Mouse (Mus musculus) hindbrain, embryonic 14.5 days (tissue): Measurements from ENCODE around the gene Atf6. TPM values are rescaled to one million over a fixed set of nuclear protein-coding genes. Genes with fewer than 3 reads are reported as not detected.

Experiments used
- ATAC-seq: fragments of 200-750 bp; cut with Nextera tagmentation; 2 replicates; pipeline ENCODE4 v1.8.0; 2017; ENCODE audit warnings: moderate number of reproducible peaks, mild to moderate bottlenecking, moderate TSS enrichment, moderate library complexity; ENCODE audit not compliant: low FRiP score
- DNase-seq: peaks from one replicate; pipeline ENCODE4 v3.0.0-alpha.2; 2015; ENCODE audit warnings: low spot score
- H3K27ac ChIP-seq: fragments of 300-500 bp; sonication (generic); 2 replicates; pipeline ENCODE4 v1.5.1; 2014; ENCODE audit warnings: mild to moderate bottlenecking, moderate library complexity
- H3K27me3 ChIP-seq: fragments of 300-500 bp; sonication (generic); 2 replicates; pipeline ENCODE4 v1.6.1; 2014; ENCODE audit warnings: mild to moderate bottlenecking, low read length, mixed read lengths; ENCODE audit not compliant: control insufficient read depth, insufficient read depth
- H3K36me3 ChIP-seq: fragments of 300-500 bp; sonication (generic); replicated peaks from 2 replicates; pipeline ENCODE4 v1.6.1; 2014; ENCODE audit not compliant: control insufficient read depth, insufficient read depth
- H3K4me1 ChIP-seq: fragments of 300-500 bp; sonication (generic); replicated peaks from 2 replicates; pipeline ENCODE4 v1.6.1; 2014; ENCODE audit warnings: antibody characterized with exemption, low read length, mixed read lengths; ENCODE audit not compliant: control insufficient read depth, insufficient read depth
- H3K4me2 ChIP-seq: fragments of 300-500 bp; sonication (generic); replicated peaks from 2 replicates; pipeline ENCODE4 v1.6.1; 2014; ENCODE audit warnings: mild to moderate bottlenecking, moderate library complexity
- H3K4me3 ChIP-seq: fragments of 300-500 bp; sonication (generic); replicated peaks from 2 replicates; pipeline ENCODE4 v1.5.1; 2014; ENCODE audit warnings: mild to moderate bottlenecking, low read length
- H3K9ac ChIP-seq: fragments of 300-500 bp; sonication (generic); 2 replicates; pipeline ENCODE4 v1.6.1; 2014
- H3K9me3 ChIP-seq: fragments of 300-500 bp; sonication (generic); 2 replicates; pipeline ENCODE4 v1.6.1; 2016; ENCODE audit warnings: low read length; ENCODE audit not compliant: control insufficient read depth
- WGBS: fragments of 180-500 bp; shearing (Covaris S2); extraction: QIAGEN DNeasy Blood & Tissue Kit; methylation state at CpG from one replicate; pipeline ENCODE4 v1.1.7; 2014; 5-methylcytosine and 5-hydroxymethylcytosine counted together
- polyA plus RNA-seq: library from polyadenylated mRNA; unstranded; fragments of >200 nt; fragmentation: Nextera tagmentation; extraction: Ambion mirVana; gene quantifications from 2 replicates; pipeline ENCODE4 v1.2.1, GENCODE M21; 2014

Gene Atf6
- polyA plus RNA-seq, 1 experiment from 2014 or later: 9.9 TPM

DNA sequence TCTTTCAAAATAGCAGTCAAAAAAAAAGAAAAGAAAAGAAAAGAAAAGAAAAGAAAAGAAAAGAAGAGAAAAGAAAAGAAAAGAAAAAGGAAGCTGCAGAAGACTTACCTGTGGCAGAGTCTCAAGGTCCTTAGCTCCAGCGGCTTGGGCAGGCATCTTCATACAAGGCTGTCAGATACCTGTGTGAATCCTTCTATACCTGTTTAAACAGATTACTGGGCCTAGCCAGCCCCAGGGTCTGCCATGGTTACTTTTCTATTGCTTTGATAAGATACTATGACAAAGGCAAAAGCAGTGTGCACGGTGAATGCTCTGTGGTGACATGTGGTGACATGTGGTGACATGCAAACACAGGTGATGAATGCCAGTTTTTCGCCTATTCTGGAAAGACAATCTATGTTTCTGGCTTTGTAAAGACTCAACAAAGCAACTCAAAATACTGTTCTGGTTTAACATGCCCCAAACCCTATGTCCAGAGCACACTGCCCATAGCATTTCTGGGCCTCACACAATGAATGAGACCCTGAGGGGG lies 167.0 kb downstream of the Atf6 start:
- Histone ChIP-seq H3K9me3 (no peaks in the 10 kb centered on the region), H3K4me3 (no peak overlapping the region), H3K9ac (no peak overlapping the region), H3K27me3 (no peaks in the 10 kb centered on the region), H3K27ac (no peak overlapping the region), H3K4me2 (no peak overlapping the region), H3K4me1 (no peaks in the 10 kb centered on the region), H3K36me3 (no peaks in the 10 kb centered on the region)
- DNase-seq (no peak), ATAC-seq (no peak)
- 86% methylated on average over 3 of the region's 3 CpGs for WGBS

- Histone ChIP-seq H3K4me3 (no peak overlapping the region), H3K9ac (no peak overlapping the region), H3K36me3 (no peaks in the 10 kb centered on the region), H3K4me2 (no peak overlapping the region), H3K4me1 (no peaks in the 10 kb centered on the region), H3K27me3 (no peaks in the 10 kb centered on the region), H3K27ac (no peak overlapping the region), H3K9me3 (no peaks in the 10 kb centered on the region)
- WGBS: 89% methylated on average over 9 of the region's 9 CpGs
- DNase-seq: no peak
- ATAC-seq: no peak
These were observed 168.0 kb downstream of the Atf6 start for GRCm38 (mm10) chr1:170699553-170699952.

- 86% methylated on average over 3 of the region's 3 CpGs for WGBS
- no peak overlapping the region for H3K4me3 ChIP-seq
- H3K27me3 ChIP-seq: no peaks in the 10 kb centered on the region
- no peak overlapping the region for H3K4me2 ChIP-seq
- ATAC-seq (no peak), DNase-seq (no peak)
- H3K27ac ChIP-seq: no peak overlapping the region
- no peaks in the 10 kb centered on the region for H3K9me3 ChIP-seq
- no peak overlapping the region for H3K9ac ChIP-seq
- H3K4me1 ChIP-seq: no peaks in the 10 kb centered on the region
- no peaks in the 10 kb centered on the region for H3K36me3 ChIP-seq
These were observed 168.8 kb downstream of the Atf6 start for GRCm38 (mm10) chr1:170698771-170699170.

DNA sequence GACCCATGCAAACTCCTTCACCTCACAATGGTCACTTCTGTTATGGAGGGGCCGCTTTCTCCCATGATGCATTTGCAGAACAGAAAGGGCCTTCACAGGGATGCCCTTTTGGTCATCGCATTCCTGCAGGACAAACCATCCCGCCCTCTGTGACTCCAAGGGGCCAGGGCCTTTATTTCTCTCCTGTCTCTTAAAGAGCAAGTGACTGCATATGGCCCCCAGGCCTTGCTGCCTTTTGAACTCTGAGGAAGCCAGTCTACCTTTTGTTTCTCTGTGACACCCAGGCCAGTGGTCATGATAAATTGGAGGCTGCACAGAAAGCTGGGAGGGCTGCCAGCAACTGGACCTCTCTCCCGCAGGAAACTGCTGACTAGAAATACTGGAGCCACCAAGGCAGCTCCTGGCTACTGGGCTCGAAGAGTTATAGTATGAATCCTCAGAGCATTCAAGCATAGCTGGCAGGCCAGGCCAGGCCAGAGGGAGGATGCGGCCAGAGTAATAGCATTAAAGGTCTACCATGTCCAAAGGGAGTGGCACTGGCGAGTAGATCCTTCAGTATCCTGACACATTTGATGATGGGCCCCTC lies 169.7 kb downstream of the Atf6 start:
- DNase-seq (no peak), ATAC-seq (no peak)

DNA sequence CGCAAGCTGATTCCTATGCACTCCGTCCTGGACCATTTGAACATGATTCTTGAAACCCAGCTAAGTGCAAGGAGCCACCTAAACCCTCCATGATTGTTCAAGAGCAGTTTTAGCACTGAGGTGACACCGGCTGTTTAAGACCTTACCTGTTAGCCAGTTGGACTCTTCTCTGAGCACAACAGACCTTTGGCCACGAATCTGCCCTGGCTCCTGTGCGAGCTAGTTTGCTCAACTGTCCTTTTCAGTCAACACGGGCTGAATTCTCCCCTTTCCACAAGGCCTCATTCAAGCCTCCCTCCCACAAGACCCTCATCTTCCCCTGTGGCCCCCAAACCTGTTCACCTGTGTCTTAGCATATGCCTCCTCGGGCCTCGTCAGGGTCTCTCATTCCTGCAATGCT lies 170.6 kb downstream of the Atf6 start:
- H3K27me3 ChIP-seq: no peaks in the 10 kb centered on the region

More for the DNA sequence above, 169.7 kb downstream of the Atf6 start:
- H3K9me3 ChIP-seq: no peaks in the 10 kb centered on the region
- no peaks in the 10 kb centered on the region for H3K4me1 ChIP-seq
- H3K27me3 ChIP-seq: no peaks in the 10 kb centered on the region
- H3K4me3 ChIP-seq: no peak overlapping the region
- H3K36me3 ChIP-seq: no peaks in the 10 kb centered on the region
- no peak overlapping the region for H3K4me2 ChIP-seq
- no peak overlapping the region for H3K27ac ChIP-seq
- no peak overlapping the region for H3K9ac ChIP-seq
- WGBS: 60% methylated on average over 7 of the region's 7 CpGs

DNA sequence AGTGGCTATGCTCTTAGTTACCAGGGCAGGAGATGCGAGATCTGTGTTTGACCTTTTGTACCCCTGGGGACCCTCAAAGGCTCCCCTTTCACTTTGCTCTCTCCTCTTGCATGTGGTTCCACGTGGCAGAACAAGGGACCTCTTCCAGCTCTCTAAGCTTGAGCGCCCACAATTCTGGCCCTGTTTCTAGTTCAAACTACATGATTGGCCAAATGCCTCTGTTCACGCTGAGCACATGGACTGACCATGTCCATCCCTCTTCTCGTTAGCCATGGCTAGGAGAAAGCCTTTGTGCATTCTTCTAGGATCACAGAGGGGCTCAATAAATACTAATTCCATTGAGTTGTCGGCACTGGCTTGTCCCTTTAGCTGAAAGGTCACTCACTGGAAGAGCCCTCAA lies 172.2 kb downstream of the Atf6 start:
- DNase-seq (no peak), ATAC-seq (no peak)
- H3K27ac ChIP-seq: no peak overlapping the region
- 55% methylated on average over 6 of the region's 6 CpGs for WGBS
- no peaks in the 10 kb centered on the region for H3K4me1 ChIP-seq
- H3K4me3 ChIP-seq: no peak overlapping the region
- no peaks in the 10 kb centered on the region for H3K36me3 ChIP-seq
- no peaks in the 10 kb centered on the region for H3K9me3 ChIP-seq
- H3K27me3 ChIP-seq: no peaks in the 10 kb centered on the region
- H3K9ac ChIP-seq: no peak overlapping the region
- no peak overlapping the region for H3K4me2 ChIP-seq

More for the DNA sequence above, 170.6 kb downstream of the Atf6 start:
- no peaks in the 10 kb centered on the region for H3K4me1 ChIP-seq
- H3K27ac ChIP-seq: no peak overlapping the region
- DNase-seq (no peak), ATAC-seq (no peak)
- 98% methylated on average over 8 of the region's 8 CpGs for WGBS
- no peak overlapping the region for H3K4me3 ChIP-seq
- H3K9ac ChIP-seq: no peak overlapping the region
- H3K4me2 ChIP-seq: no peak overlapping the region
- H3K36me3 ChIP-seq: no peaks in the 10 kb centered on the region
- no peaks in the 10 kb centered on the region for H3K9me3 ChIP-seq

GRCm38 (mm10) chr1:170694821-170695291 lies 172.7 kb downstream of the Atf6 start:
- Histone ChIP-seq H3K27me3 (no peaks in the 10 kb centered on the region), H3K4me1 (no peaks in the 10 kb centered on the region), H3K4me2 (no peak overlapping the region), H3K4me3 (no peak overlapping the region), H3K9me3 (no peaks in the 10 kb centered on the region), H3K27ac (no peak overlapping the region), H3K9ac (no peak overlapping the region), H3K36me3 (no peaks in the 10 kb centered on the region)
- 57% methylated on average over 5 of the region's 5 CpGs for WGBS
- ATAC-seq (no peak), DNase-seq (no peak)

- Histone ChIP-seq H3K4me2 (no peak overlapping the region), H3K27ac (no peak overlapping the region), H3K9me3 (no peaks in the 10 kb centered on the region), H3K27me3 (no peaks in the 10 kb centered on the region), H3K4me3 (no peak overlapping the region), H3K4me1 (no peaks in the 10 kb centered on the region), H3K36me3 (no peaks in the 10 kb centered on the region), H3K9ac (no peak overlapping the region)
- no peak for DNase-seq
- WGBS: 93% methylated on average over 5 of the region's 5 CpGs
- no peak for ATAC-seq
These were observed 176.3 kb downstream of the Atf6 start for GRCm38 (mm10) chr1:170691301-170691700.

DNA sequence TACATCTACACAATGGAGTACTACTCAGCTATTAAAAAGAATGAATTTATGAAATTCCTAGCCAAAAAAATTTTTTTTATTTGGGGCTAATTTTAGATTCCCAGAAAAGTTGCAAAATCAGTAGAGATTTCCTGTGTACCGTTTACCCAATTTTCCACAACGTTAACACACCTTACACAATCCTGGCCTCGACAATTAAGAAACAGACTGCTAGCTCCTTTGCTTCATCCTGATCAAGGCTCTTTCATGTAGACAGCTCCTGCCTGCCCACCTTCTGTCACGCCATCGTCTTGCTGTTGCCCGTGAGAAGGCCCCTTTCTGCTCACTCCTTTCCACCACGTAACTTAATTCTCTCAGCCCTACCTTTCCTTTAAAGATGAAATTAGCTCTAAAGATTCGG lies 177.8 kb downstream of the Atf6 start:
- Histone ChIP-seq H3K9me3 (no peaks in the 10 kb centered on the region), H3K36me3 (no peaks in the 10 kb centered on the region), H3K27me3 (no peaks in the 10 kb centered on the region), H3K27ac (no peak overlapping the region), H3K4me3 (no peak overlapping the region), H3K4me1 (no peaks in the 10 kb centered on the region), H3K9ac (no peak overlapping the region), H3K4me2 (no peak overlapping the region)
- 97% methylated on average over 8 of the region's 8 CpGs for WGBS
- no peak for ATAC-seq
- no peak for DNase-seq

GRCm38 (mm10) chr1:170683863-170684262 lies 183.7 kb downstream of the Atf6 start:
- WGBS: 89% methylated on average over 6 of the region's 6 CpGs
- ATAC-seq (no peak), DNase-seq (no peak)
- Histone ChIP-seq H3K4me2 (no peak overlapping the region), H3K9ac (no peak overlapping the region), H3K4me3 (no peak overlapping the region), H3K27ac (no peak overlapping the region), H3K9me3 (no peaks in the 10 kb centered on the region), H3K36me3 (0 out of 2 replicates have a peak, but pooled peaks cover 7% of the 10 kb centered on the region), H3K27me3 (no peaks in the 10 kb centered on the region), H3K4me1 (no peaks in the 10 kb centered on the region)
